Mouse (Mus musculus) left cerebral cortex, adult 2 months (tissue): Measurements from ENCODE around the gene Dscaml1. TPM values are rescaled to one million over a fixed set of nuclear protein-coding genes. Genes with fewer than 3 reads are reported as not detected.
A peak's percentile ranks its signal among the peaks of the same experiment; 100 is the strongest.

Experiments used
- DNase-seq, 2 experiments: peaks; one replicate each; pipeline ENCODE4 v3.0.0; 2021 to 2022; ENCODE audit warnings: low spot score in 2 of 2, mixed read lengths in 1 of 2; ENCODE audit errors: extremely low spot score in 1 of 2
- H3K27ac ChIP-seq: fragments of 200-600 bp; 2 replicates; pipeline ENCODE4 v1.8.1; 2022
- H3K4me3 ChIP-seq: fragments of 200-600 bp; 2 replicates; pipeline ENCODE4 v1.8.1; 2022
- CTCF ChIP-seq: fragments of 200-600 bp; IDR thresholded peaks from 2 replicates; pipeline ENCODE4 v1.8.1; 2022; ENCODE audit warnings: antibody characterized with exemption, mild to moderate bottlenecking, moderate library complexity
- intact Hi-C: fragments of 180-260 bp; cut with DNase I; formaldehyde crosslinking; loops from one replicate; pipeline ENCODE4 v1.15.1; 2025
- total RNA-seq, 2 experiments: library from RNA; stranded (reverse); gene quantifications; 2 replicates each; pipeline ENCODE4 v1.2.3; 2021

Gene Dscaml1
- total RNA-seq, 2 experiments from 2014 or later = 58.0 to 61.5 TPM

DNA sequence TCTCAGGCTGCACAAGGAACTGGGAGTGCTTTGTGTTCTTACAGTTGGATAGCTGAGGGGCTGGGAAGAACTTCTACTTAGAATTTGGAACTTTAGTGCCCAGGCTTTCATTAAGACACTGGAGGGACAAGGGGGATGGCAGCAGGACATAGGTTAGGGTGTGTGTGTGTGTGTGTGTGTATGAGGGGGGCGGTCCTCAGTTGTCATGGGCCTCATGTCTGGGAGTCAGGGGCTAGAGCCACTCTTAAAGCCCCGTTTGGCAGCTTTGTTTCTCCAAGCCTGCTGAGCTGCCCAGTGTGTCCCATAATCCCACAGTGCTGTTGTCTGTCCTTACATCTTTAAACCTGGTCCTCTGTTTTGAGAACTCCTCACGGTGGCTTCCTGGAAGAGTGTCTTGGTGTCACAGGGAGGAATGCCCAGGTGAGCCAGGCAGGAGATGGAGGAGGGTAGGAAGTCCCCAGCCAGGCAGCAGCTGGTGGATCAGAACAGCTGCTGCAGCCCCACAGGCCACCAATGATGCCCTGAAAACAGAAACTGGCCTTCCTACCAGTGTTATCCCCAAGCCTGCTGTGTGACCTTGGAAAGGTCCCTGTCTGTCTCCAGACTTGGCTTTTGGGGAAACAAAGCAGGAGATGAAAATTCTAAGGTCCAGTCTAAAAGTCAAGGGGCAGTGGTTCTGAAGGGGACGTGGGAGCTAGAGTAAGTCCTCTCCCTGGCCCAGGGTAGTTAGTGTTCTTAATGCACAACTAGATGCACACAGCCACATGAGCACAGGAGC is 13.5 kb upstream of the Dscaml1 start:
- intact Hi-C loops = loop anchor here (1.0 to 2.0 kb wide), 2 partner anchors 341 to 416 kb away; partner anchors contain the start of gene Cep164
- H3K4me3 ChIP-seq = no peak overlapping the region
- H3K27ac ChIP-seq = no peak overlapping the region
- no peak for TF ChIP-seq CTCF
- DNase-seq = no peak

DNA sequence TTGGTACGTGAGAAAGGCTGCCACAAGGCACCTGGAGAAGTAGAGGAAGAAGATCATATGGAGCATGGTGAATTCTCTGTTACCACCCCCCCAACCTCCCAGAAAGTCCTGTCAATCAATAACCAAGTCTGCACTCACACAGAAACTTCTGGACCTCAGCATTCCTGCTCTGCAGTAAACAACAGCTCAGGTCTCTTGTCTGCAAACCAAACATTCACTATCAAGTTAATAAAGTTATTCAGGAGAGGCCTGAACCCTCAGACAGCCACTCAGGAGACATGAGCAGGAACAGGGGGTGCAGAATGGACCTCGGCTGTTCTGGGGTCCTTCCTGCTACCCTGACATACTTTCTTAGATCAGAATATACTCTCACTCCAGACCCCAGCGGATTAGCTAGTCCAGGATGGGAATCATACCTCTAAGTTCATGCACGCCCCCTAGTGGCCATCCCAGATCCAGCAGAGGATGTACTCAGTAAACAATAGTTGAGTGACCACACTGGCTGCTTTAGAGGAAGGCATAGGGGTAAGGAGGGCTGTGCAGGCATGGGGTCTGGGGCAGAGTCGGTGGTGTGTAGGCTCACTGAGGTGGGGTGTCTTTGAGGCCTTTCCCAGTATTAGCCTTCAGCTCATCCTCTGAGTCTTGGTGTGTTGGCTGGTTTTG is 12.8 kb upstream of the Dscaml1 start:
- intact Hi-C loops = loop anchor here (2.0 kb wide), 1 partner anchor 415 kb away; the partner anchor contains the start of gene Cep164
- no peak overlapping the region for H3K27ac ChIP-seq
- no peak for DNase-seq
- peak; percentile 64 for TF ChIP-seq CTCF
- H3K4me3 ChIP-seq = no peak overlapping the region

DNA sequence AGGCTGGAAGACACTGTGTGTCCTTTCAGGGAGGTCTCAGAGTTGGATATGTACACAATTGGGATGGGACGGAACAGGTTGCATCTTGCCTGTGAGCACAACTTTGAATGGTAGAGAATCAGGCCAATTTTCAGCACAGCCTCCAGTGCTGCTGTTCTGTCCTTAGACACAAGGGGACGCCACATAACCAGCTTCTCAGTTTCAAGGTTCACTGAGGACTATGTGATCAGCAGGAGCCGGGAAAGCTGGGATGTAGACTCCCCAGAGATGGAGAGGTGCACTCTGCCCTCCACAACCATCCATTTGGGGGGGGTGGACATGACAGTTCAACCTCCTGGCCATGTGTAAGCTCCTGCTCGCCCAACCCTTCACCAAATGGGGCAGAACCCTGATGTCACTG is 10.5 kb upstream of the Dscaml1 start:
- intact Hi-C loops = loop anchor here (1.0 to 2.0 kb wide), 2 partner anchors 173 to 338 kb away; no protein-coding TSS in a partner anchor
- H3K4me3 ChIP-seq = no peak overlapping the region
- H3K27ac ChIP-seq = no peak overlapping the region
- peak; percentile 96 for TF ChIP-seq CTCF
- peak; percentile 76 to 81 for DNase-seq

DNA sequence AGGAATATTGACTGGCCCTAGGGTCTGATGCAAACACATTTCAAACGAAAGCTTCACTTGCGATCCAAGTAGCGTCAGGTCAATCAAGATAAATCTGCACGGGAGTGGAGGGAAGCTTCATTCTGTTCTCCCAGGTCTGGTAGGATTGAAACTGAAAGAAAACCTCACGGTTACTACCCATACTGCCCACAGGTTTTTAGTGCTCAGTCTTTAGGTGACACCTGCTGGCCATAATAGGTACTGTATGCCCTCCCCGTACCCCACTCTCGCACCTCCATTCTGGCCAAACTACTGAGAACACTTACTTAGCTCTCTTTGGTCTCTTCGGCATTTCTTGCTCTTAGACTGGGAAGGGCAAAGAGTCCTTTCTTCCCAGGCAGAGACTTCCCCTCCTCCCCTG is 9.2 kb upstream of the Dscaml1 start:
- peak; percentile 81 for TF ChIP-seq CTCF
- intact Hi-C loops = loop anchor here (2.0 kb wide), 1 partner anchor 172 kb away; no protein-coding TSS in a partner anchor
- peak; percentile 57 to 63 for DNase-seq
- H3K4me3 ChIP-seq = no peak overlapping the region
- H3K27ac ChIP-seq = no peak overlapping the region

- intact Hi-C loops = no loop called here
- Histone ChIP-seq H3K27ac (no peak overlapping the region; the same call in 1 of the 2 replicates), H3K4me3 (no peak overlapping the region)
- TF ChIP-seq CTCF = no peak; the same call in 1 of the 2 replicates
- no peak for DNase-seq
Observed at GRCm38 (mm10) chr9:45418252-45418651, 8.2 kb upstream of the Dscaml1 start.

DNA sequence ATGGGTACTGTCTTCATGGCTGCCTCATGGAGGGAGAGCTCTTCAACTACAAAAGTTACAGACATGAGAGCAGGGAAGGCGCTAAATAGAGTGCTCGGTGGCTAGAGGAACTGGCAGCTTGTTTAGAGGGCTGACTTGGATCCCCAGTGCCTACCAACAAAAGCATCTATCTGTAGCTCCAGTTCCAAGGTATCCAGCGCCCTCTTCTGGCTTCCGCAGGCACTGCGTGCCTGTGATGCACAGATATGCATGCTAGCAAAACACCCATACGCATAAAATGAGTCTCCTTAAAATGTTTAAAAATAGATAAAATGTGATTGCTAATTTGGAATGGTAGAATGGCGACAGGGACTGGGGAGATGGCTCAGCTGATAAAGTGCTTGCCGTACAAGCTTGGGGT is 5.2 kb upstream of the Dscaml1 start:
- intact Hi-C loops = no loop called here
- Histone ChIP-seq H3K4me3 (no peak overlapping the region), H3K27ac (no peak overlapping the region)
- peak; percentile 45 for TF ChIP-seq CTCF
- no peak for DNase-seq

GRCm38 (mm10) chr9:45422761-45423298 is 3.6 kb upstream of the Dscaml1 start:
- H3K27ac ChIP-seq = no peak overlapping the region
- TF ChIP-seq CTCF = no peak
- intact Hi-C loops = no loop called here
- DNase-seq = no peak
- H3K4me3 ChIP-seq = no peak overlapping the region

- TF ChIP-seq CTCF = no peak
- Histone ChIP-seq H3K4me3 (no peak overlapping the region), H3K27ac (no peak overlapping the region)
- DNase-seq = no peak
- intact Hi-C loops = no loop called here
Observed at GRCm38 (mm10) chr9:45429392-45429791, 3.0 kb downstream of the Dscaml1 start.

- peak; percentile 69 to 70 for DNase-seq
- peak overlapping the region; percentile 80 for H3K4me3 ChIP-seq
- TF ChIP-seq CTCF = no peak
- H3K27ac ChIP-seq = peak overlapping the region; percentile 80
- intact Hi-C loops = loop anchor here (2.0 to 5.0 kb wide), 2 partner anchors 41 to 107 kb away; no protein-coding TSS in a partner anchor
Observed at GRCm38 (mm10) chr9:45429951-45430697, 3.7 kb downstream of the Dscaml1 start.

GRCm38 (mm10) chr9:45430698-45430959 is 4.2 kb downstream of the Dscaml1 start:
- H3K27ac ChIP-seq = peak overlapping the region; percentile 80
- peak overlapping the region; percentile 80 for H3K4me3 ChIP-seq
- TF ChIP-seq CTCF = no peak
- DNase-seq = no peak
- intact Hi-C loops = loop anchor here (2.0 to 5.0 kb wide), 2 partner anchors 40 to 107 kb away; no protein-coding TSS in a partner anchor

DNA sequence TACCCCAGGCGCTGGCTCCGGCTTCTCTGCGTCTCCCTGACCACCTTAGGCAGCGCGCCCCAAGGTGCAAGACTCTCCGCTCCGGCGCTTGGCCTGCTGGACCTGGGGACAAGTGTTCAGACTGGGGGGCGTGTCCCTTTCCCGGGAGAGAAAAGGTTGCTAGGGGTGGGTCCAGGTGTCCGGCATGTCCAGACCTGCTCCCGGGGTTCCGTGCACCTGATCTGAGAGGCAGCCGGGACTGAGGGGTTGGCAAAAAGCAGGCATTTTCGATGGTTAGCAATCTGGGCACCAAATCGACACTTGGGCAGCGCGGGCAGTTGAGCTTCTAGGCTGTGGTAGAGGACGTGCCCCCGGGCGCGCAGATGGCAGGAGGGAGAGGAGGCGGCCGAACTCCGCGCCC is 4.7 kb downstream of the Dscaml1 start:
- TF ChIP-seq CTCF = no peak
- Histone ChIP-seq H3K4me3 (peak overlapping the region; percentile 80), H3K27ac (peak overlapping the region; percentile 80)
- DNase-seq = no peak
- intact Hi-C loops = loop anchor here (2.0 to 5.0 kb wide), 2 partner anchors 40 to 106 kb away; no protein-coding TSS in a partner anchor
